Mouse (Mus musculus): Measurements from ENCODE around the gene Slamf9. TPM values are rescaled to one million over a fixed set of nuclear protein-coding genes. Genes with fewer than 3 reads are reported as not detected.

Slamf9 gene
- polyA plus RNA-seq, 1 experiment = 7.3 TPM

DNA sequence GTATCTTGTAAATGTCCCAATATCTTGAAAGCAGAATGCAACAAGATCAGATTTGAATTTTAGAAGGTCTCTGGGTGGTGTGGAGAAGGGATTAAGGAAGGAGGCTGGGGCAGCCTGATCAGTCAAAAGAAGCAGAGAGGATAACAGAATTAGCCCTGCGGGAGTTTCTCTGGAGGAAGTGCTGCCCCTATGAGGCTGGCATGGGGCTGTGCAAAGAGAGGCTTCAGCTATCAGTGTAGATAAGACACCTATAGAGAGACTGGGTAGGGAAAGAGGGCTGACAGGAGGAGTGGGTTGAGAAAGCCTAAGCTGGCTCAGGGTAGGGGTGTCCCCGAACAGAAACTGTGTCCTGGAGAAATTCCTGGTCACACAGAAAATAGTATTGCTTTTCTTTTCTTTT lies 24.9 kb upstream of the Slamf9 start:
- DNase-seq = no peak
- no peaks in the 10 kb centered on the region for H3K36me3 ChIP-seq (ENCODE audit: control insufficient read depth, insufficient read depth, low read length)
- WGBS = 84% methylated on average over 2 of the region's 2 CpGs
- TF ChIP-seq POLR2A (IDR thresholded peaks at IDR 0.05; ENCODE audit: control insufficient read depth, extremely low read depth, insufficient read depth, low read length, poor library complexity) = no peak
- TF ChIP-seq CTCF (IDR thresholded peaks at IDR 0.05; ENCODE audit: borderline replicate concordance, control insufficient read depth, extremely low read depth, insufficient read depth, low read length, poor library complexity) = no peak
- no peak overlapping the region for H3K4me3 ChIP-seq (ENCODE audit: control insufficient read depth, insufficient read depth, low read length)
- H3K27me3 ChIP-seq (ENCODE audit: control insufficient read depth, insufficient read depth, low read length) = no peaks in the 10 kb centered on the region
- H3K4me1 ChIP-seq (replicated peaks; ENCODE audit: control insufficient read depth, insufficient read depth, low read length) = peaks cover 8% of the 10 kb centered on the region
- no peak overlapping the region for H3K27ac ChIP-seq (ENCODE audit: control insufficient read depth, insufficient read depth, low read length)

DNA sequence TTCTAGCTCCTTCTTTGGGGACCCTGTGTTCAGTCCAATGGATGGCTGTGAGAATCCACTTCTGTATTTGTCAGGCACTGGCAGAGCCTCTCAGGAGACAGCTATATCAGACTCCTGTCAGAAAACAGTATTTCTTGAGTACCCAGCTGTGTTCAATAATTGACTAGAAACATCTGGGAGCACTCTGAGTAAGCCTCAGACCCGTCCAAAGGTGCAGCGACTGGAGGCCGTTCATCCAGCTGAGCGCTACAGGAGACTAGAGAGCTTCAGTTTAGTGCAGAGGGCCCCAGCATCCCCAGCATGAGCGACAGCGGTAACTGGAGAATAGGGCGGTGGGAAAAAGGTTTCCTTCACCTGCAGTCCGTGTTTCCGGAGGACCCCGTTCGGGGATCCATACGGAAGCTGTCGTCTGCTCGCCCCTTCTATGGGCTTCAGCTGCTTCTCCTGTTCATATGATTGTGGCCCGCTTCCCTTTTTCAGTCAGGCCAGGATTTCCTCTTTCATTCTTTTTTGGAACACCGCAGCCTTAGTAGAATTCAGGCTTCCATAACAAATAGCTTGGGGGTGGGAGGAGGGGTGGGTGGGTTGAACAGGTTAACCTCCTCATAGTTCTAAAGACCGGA lies 24.2 kb upstream of the Slamf9 start:
- no peaks in the 10 kb centered on the region for H3K36me3 ChIP-seq (ENCODE audit: control insufficient read depth, insufficient read depth, low read length)
- 19% methylated on average over 17 of the region's 17 CpGs for WGBS
- H3K4me1 ChIP-seq (replicated peaks; ENCODE audit: control insufficient read depth, insufficient read depth, low read length) = peaks cover 12% of the 10 kb centered on the region
- TF ChIP-seq POLR2A (IDR thresholded peaks at IDR 0.05; ENCODE audit: control insufficient read depth, extremely low read depth, insufficient read depth, low read length, poor library complexity) (no peak), CTCF (IDR thresholded peaks at IDR 0.05; ENCODE audit: borderline replicate concordance, control insufficient read depth, extremely low read depth, insufficient read depth, low read length, poor library complexity) (no peak)
- no peak overlapping the region for H3K4me3 ChIP-seq (ENCODE audit: control insufficient read depth, insufficient read depth, low read length)
- no peaks in the 10 kb centered on the region for H3K27me3 ChIP-seq (ENCODE audit: control insufficient read depth, insufficient read depth, low read length)
- H3K27ac ChIP-seq (ENCODE audit: control insufficient read depth, insufficient read depth, low read length) = no peak overlapping the region
- no peak for DNase-seq

DNA sequence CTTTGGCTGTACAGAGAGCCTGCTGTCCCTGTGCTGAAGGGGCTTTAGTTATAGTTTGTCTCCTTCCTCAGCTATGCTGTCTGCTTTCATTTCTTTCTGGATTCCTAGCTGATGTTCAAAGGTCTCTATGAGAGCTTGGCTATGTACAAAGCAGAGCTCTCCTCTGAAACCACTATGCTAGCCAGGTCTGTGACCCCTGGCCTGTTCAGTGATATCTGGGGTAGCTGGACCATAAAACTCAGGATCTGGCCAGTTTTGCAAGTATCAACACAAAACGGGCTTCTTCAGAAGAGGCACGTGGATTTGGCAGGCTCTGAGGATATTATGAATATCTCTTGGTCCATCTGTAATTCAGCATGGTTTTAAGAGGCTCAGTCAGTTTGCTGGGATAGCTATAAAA lies 22.2 kb upstream of the Slamf9 start:
- DNase-seq = no peak
- Histone ChIP-seq H3K4me1 (replicated peaks; ENCODE audit: control insufficient read depth, insufficient read depth, low read length) (peaks cover 13% of the 10 kb centered on the region), H3K4me3 (ENCODE audit: control insufficient read depth, insufficient read depth, low read length) (no peak overlapping the region), H3K27ac (ENCODE audit: control insufficient read depth, insufficient read depth, low read length) (no peak overlapping the region), H3K36me3 (ENCODE audit: control insufficient read depth, insufficient read depth, low read length) (no peaks in the 10 kb centered on the region), H3K27me3 (ENCODE audit: control insufficient read depth, insufficient read depth, low read length) (no peaks in the 10 kb centered on the region)
- TF ChIP-seq CTCF (IDR thresholded peaks at IDR 0.05; ENCODE audit: borderline replicate concordance, control insufficient read depth, extremely low read depth, insufficient read depth, low read length, poor library complexity) = no peak
- TF ChIP-seq POLR2A (IDR thresholded peaks at IDR 0.05; ENCODE audit: control insufficient read depth, extremely low read depth, insufficient read depth, low read length, poor library complexity) = no peak
- WGBS = 91% methylated on average over 2 of the region's 2 CpGs

DNA sequence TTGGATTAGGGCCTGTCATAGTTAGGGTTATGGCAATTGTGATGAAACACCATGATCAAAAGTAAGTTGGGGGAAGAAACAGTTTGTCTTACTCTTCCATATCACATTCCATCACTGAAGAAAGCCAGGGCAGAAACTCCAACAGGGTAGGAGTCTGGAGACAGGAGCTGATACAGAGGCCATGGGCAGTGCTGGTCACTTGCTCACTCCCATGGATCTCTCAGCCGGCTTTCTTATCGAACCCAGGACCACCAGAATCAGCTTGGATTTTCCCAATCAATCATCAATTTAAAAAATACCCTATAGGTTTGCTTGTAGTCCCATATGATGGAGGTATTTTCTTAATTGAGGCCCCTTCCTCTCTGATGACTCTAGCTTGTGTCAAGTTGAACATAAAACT lies 21.3 kb upstream of the Slamf9 start:
- H3K4me1 ChIP-seq (replicated peaks; ENCODE audit: control insufficient read depth, insufficient read depth, low read length) = peaks cover 13% of the 10 kb centered on the region
- H3K27me3 ChIP-seq (ENCODE audit: control insufficient read depth, insufficient read depth, low read length) = no peaks in the 10 kb centered on the region
- H3K36me3 ChIP-seq (ENCODE audit: control insufficient read depth, insufficient read depth, low read length) = no peaks in the 10 kb centered on the region
- no peak overlapping the region for H3K27ac ChIP-seq (ENCODE audit: control insufficient read depth, insufficient read depth, low read length)
- no peak for TF ChIP-seq CTCF (IDR thresholded peaks at IDR 0.05; ENCODE audit: borderline replicate concordance, control insufficient read depth, extremely low read depth, insufficient read depth, low read length, poor library complexity)
- TF ChIP-seq POLR2A (IDR thresholded peaks at IDR 0.05; ENCODE audit: control insufficient read depth, extremely low read depth, insufficient read depth, low read length, poor library complexity) = no peak
- no peak overlapping the region for H3K4me3 ChIP-seq (ENCODE audit: control insufficient read depth, insufficient read depth, low read length)
- no peak for DNase-seq
- 95% methylated on average over 2 of the region's 2 CpGs for WGBS

DNA sequence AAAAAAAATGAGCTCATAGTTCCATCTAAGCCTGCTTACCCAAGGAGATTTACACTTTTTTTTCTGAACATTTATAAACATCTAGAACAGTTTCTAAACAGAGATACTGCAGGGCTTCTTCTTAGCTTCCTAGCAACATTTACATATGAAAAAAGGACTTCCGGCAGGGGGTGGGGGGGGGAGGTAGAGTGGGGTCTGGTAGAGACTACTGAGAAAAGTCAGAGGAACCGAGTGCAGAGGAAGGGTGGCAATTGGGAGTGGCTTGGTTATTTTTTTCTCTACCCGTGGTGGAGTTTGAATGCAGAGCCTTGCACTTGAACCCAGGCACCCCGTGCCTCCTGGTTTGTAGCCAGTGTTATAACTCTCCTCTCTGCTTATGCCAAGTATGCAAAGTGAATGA lies 19.7 kb upstream of the Slamf9 start:
- TF ChIP-seq POLR2A (IDR thresholded peaks at IDR 0.05; ENCODE audit: control insufficient read depth, extremely low read depth, insufficient read depth, low read length, poor library complexity) (no peak), CTCF (IDR thresholded peaks at IDR 0.05; ENCODE audit: borderline replicate concordance, control insufficient read depth, extremely low read depth, insufficient read depth, low read length, poor library complexity) (no peak)
- H3K4me1 ChIP-seq (replicated peaks; ENCODE audit: control insufficient read depth, insufficient read depth, low read length) = peaks cover 13% of the 10 kb centered on the region
- H3K27ac ChIP-seq (ENCODE audit: control insufficient read depth, insufficient read depth, low read length) = peak overlapping the region; percentile 77; the same call in 1 of the 2 replicates
- H3K27me3 ChIP-seq (ENCODE audit: control insufficient read depth, insufficient read depth, low read length) = no peaks in the 10 kb centered on the region
- peak; percentile 35 for DNase-seq
- 4% methylated on average over 4 of the region's 4 CpGs for WGBS
- H3K4me3 ChIP-seq (ENCODE audit: control insufficient read depth, insufficient read depth, low read length) = peak overlapping the region; percentile 12; the same call in 1 of the 2 replicates
- no peaks in the 10 kb centered on the region for H3K36me3 ChIP-seq (ENCODE audit: control insufficient read depth, insufficient read depth, low read length)

DNA sequence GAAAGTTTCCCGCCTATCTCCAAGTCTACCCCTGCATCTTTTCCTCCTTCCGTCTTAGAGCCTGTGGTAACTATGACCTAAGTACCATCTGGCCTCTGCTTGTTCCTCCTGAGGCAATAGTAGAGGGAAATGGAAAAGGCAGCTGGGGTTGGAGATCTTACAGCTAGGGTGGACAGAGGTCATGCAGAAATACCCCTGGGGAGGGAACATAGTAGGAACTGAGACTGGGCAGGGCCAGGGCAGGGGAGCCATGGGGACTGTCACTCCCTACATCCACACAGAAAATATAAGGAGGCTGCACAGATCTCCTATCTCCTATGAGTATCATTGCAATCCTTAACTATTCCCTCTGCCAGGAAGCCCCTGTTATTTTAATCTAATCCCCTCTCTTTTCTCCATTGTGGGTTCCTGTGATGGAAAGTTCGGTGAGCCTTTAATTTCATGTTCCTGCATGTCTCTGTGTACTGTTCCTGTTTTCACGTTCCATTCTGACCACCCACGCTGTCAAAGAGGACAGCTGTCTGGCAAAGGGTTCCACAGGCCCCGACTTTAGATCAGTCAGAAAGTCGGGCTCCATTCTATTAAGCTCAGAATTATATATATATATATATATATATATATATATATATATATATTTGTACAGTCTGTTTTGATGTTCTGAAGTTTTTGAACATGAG lies 19.0 kb upstream of the Slamf9 start:
- DNase-seq = peak; percentile 5
- no peak overlapping the region for H3K27ac ChIP-seq (ENCODE audit: control insufficient read depth, insufficient read depth, low read length)
- no peak overlapping the region for H3K4me3 ChIP-seq (ENCODE audit: control insufficient read depth, insufficient read depth, low read length)
- H3K4me1 ChIP-seq (replicated peaks; ENCODE audit: control insufficient read depth, insufficient read depth, low read length) = peaks cover 10% of the 10 kb centered on the region
- no peaks in the 10 kb centered on the region for H3K36me3 ChIP-seq (ENCODE audit: control insufficient read depth, insufficient read depth, low read length)
- 56% methylated on average over 7 of the region's 7 CpGs for WGBS
- H3K27me3 ChIP-seq (ENCODE audit: control insufficient read depth, insufficient read depth, low read length) = no peaks in the 10 kb centered on the region
- TF ChIP-seq POLR2A (IDR thresholded peaks at IDR 0.05; ENCODE audit: control insufficient read depth, extremely low read depth, insufficient read depth, low read length, poor library complexity) = no peak
